Mouse (Mus musculus): ENCODE data around the gene Rab39. TPM values are rescaled to one million over a fixed set of nuclear protein-coding genes. Genes with fewer than 3 reads are reported as not detected.

Gene Rab39
- polyA plus RNA-seq (2014; fragmentation: Nextera tagmentation; extraction: Ambion mirVana): 0.34 and 0.38 TPM in 2 replicates

GRCm38 (mm10) chr9:53705992-53706696 lies at the start of gene Rab39:
Gene Rab39, minus strand, starts transcription at chr9:53706232.
- no peak within 1 kb of the TSS for H3K27ac ChIP-seq (ENCODE audit: low read depth)
- H3K4me1 ChIP-seq (ENCODE audit: insufficient read depth): 0 out of 2 replicates have a peak, but pooled peaks cover 5% of the 10 kb centered on the region
- H3K9me3 ChIP-seq (ENCODE audit: low read depth, low read length): no peaks in the 10 kb centered on the region
- WGBS: 1% methylated on average over 49 of the region's 49 CpGs
- H3K36me3 ChIP-seq (ENCODE audit: insufficient read depth): no peaks in the 10 kb centered on the region
- no peak for TF ChIP-seq CTCF (IDR thresholded peaks at IDR 0.05; ENCODE audit: low read depth)
- ATAC-seq (ENCODE audit: insufficient read depth) (peak; percentile 95), DNase-seq (peak; percentile 95)
- H3K4me2 ChIP-seq: peak within 1 kb of the TSS; percentile 78
- H3K4me3 ChIP-seq (ENCODE audit: low read depth, low read length): peak within 1 kb of the TSS; percentile 38
- no peak within 1 kb of the TSS for H3K9ac ChIP-seq
- no peaks in the 10 kb centered on the region for H3K27me3 ChIP-seq (ENCODE audit: insufficient read depth, low read length)

- ATAC-seq (ENCODE audit: insufficient read depth): no peak
- no peaks in the 10 kb centered on the region for H3K27me3 ChIP-seq (ENCODE audit: insufficient read depth, low read length)
- no peak for TF ChIP-seq CTCF (IDR thresholded peaks at IDR 0.05; ENCODE audit: low read depth)
- no peak overlapping the region for H3K9ac ChIP-seq
- H3K36me3 ChIP-seq (ENCODE audit: insufficient read depth): no peaks in the 10 kb centered on the region
- H3K9me3 ChIP-seq (ENCODE audit: low read depth, low read length): no peaks in the 10 kb centered on the region
- DNase-seq: no peak
- H3K27ac ChIP-seq (ENCODE audit: low read depth): no peak overlapping the region
- no peak overlapping the region for H3K4me2 ChIP-seq
- H3K4me3 ChIP-seq (ENCODE audit: low read depth, low read length): no peak overlapping the region
- H3K4me1 ChIP-seq (ENCODE audit: insufficient read depth): no peaks in the 10 kb centered on the region
These were observed 48.8 kb upstream of the Rab39 start for GRCm38 (mm10) chr9:53754801-53755200.

DNA sequence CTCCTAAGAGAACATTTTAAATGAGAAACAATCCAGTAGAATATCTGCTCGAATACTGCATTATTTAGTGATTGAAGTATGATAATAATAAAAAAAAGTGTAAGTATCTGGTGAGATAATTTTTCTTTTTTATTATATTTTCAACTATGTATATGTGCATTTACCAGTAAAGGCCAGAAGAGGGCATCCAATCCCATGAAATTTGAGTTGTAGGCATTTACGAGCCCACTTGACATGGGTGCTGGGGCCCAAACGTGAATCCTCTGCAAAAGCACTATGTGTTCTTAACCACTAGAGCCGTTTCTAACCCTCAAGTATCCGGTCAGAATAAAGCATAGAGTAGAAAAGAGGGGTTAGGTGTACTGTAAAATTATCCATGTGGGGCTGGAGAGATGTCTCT lies 44.9 kb upstream of the Rab39 start:
- H3K9ac ChIP-seq: no peak overlapping the region
- H3K4me3 ChIP-seq (ENCODE audit: low read depth, low read length): no peak overlapping the region
- H3K27ac ChIP-seq (ENCODE audit: low read depth): no peak overlapping the region
- 45% methylated on average over 5 of the region's 5 CpGs for WGBS
- no peaks in the 10 kb centered on the region for H3K27me3 ChIP-seq (ENCODE audit: insufficient read depth, low read length)
- peak; percentile 21; the same call in 1 of the 2 replicates for TF ChIP-seq CTCF (IDR thresholded peaks at IDR 0.05; ENCODE audit: low read depth)
- ATAC-seq (ENCODE audit: insufficient read depth): no peak
- H3K36me3 ChIP-seq (ENCODE audit: insufficient read depth): no peaks in the 10 kb centered on the region
- no peaks in the 10 kb centered on the region for H3K4me1 ChIP-seq (ENCODE audit: insufficient read depth)
- no peaks in the 10 kb centered on the region for H3K9me3 ChIP-seq (ENCODE audit: low read depth, low read length)
- H3K4me2 ChIP-seq: no peak overlapping the region
- DNase-seq: peak; percentile 26

DNA sequence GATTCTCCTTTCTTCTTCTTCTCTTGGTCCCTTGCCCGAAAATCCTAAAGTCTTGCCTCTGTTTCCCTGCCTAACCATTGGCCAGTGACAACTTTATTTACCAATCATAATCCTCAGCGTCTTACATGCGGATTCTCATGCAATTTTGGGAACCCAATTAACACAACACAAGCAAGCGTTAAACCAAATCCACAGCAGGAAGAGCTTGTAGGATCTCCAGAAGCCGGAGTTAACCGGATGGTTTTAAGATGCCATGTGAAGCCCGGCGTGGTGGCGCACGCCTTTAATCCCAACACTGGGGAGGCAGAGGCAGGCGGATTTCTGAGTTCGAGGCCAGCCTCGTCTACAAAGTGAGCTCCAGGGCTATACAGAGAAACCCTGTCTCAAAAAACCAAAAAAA lies 44.4 kb upstream of the Rab39 start:
- Histone ChIP-seq H3K27me3 (ENCODE audit: insufficient read depth, low read length) (no peaks in the 10 kb centered on the region), H3K4me3 (ENCODE audit: low read depth, low read length) (no peak overlapping the region), H3K27ac (ENCODE audit: low read depth) (no peak overlapping the region), H3K9me3 (ENCODE audit: low read depth, low read length) (no peaks in the 10 kb centered on the region), H3K4me2 (no peak overlapping the region), H3K36me3 (ENCODE audit: insufficient read depth) (no peaks in the 10 kb centered on the region), H3K9ac (no peak overlapping the region), H3K4me1 (ENCODE audit: insufficient read depth) (no peaks in the 10 kb centered on the region)
- 82% methylated on average over 13 of the region's 13 CpGs for WGBS
- DNase-seq (no peak), ATAC-seq (ENCODE audit: insufficient read depth) (no peak)
- TF ChIP-seq CTCF (IDR thresholded peaks at IDR 0.05; ENCODE audit: low read depth): no peak

- WGBS: 34% methylated on average over 3 of the region's 3 CpGs
- no peaks in the 10 kb centered on the region for H3K4me1 ChIP-seq (ENCODE audit: insufficient read depth)
- H3K36me3 ChIP-seq (ENCODE audit: insufficient read depth): no peaks in the 10 kb centered on the region
- no peak overlapping the region for H3K9ac ChIP-seq
- no peaks in the 10 kb centered on the region for H3K27me3 ChIP-seq (ENCODE audit: insufficient read depth, low read length)
- DNase-seq (no peak), ATAC-seq (ENCODE audit: insufficient read depth) (no peak)
- H3K4me3 ChIP-seq (ENCODE audit: low read depth, low read length): no peak overlapping the region
- no peak overlapping the region for H3K27ac ChIP-seq (ENCODE audit: low read depth)
- no peak overlapping the region for H3K4me2 ChIP-seq
- TF ChIP-seq CTCF (IDR thresholded peaks at IDR 0.05; ENCODE audit: low read depth): no peak
- no peaks in the 10 kb centered on the region for H3K9me3 ChIP-seq (ENCODE audit: low read depth, low read length)
These were observed 34.9 kb upstream of the Rab39 start for GRCm38 (mm10) chr9:53740829-53741404.

- DNase-seq: peak; percentile 24
- Histone ChIP-seq H3K4me2 (peak overlapping the region; percentile 78), H3K9me3 (ENCODE audit: low read depth, low read length) (no peaks in the 10 kb centered on the region), H3K4me1 (ENCODE audit: insufficient read depth) (0 out of 2 replicates have a peak, but pooled peaks cover 5% of the 10 kb centered on the region), H3K27ac (ENCODE audit: low read depth) (no peak overlapping the region), H3K36me3 (ENCODE audit: insufficient read depth) (no peaks in the 10 kb centered on the region), H3K27me3 (ENCODE audit: insufficient read depth, low read length) (no peaks in the 10 kb centered on the region), H3K4me3 (ENCODE audit: low read depth, low read length) (peak overlapping the region; percentile 38), H3K9ac (no peak overlapping the region)
- no peak; the same call in none of the 2 replicates for ATAC-seq (ENCODE audit: insufficient read depth)
- under 1% methylated on average over 28 of the region's 28 CpGs for WGBS
- TF ChIP-seq CTCF (IDR thresholded peaks at IDR 0.05; ENCODE audit: low read depth): no peak
These were observed 491 bp downstream of the Rab39 start for GRCm38 (mm10) chr9:53705491-53705991.

- Histone ChIP-seq H3K4me2 (no peak overlapping the region), H3K36me3 (ENCODE audit: insufficient read depth) (no peaks in the 10 kb centered on the region), H3K9ac (no peak overlapping the region), H3K27ac (ENCODE audit: low read depth) (no peak overlapping the region), H3K4me3 (ENCODE audit: low read depth, low read length) (no peak overlapping the region), H3K4me1 (ENCODE audit: insufficient read depth) (0 out of 2 replicates have a peak, but pooled peaks cover 5% of the 10 kb centered on the region), H3K9me3 (ENCODE audit: low read depth, low read length) (no peaks in the 10 kb centered on the region), H3K27me3 (ENCODE audit: insufficient read depth, low read length) (no peaks in the 10 kb centered on the region)
- 89% methylated on average over 1 of the region's 1 CpGs for WGBS
- ATAC-seq (ENCODE audit: insufficient read depth) (no peak), DNase-seq (no peak)
- no peak for TF ChIP-seq CTCF (IDR thresholded peaks at IDR 0.05; ENCODE audit: low read depth)
These were observed 3.0 kb downstream of the Rab39 start for GRCm38 (mm10) chr9:53702991-53703390.

Data from lung, embryonic 14.5 days (tissue).